Mouse (Mus musculus): ENCODE measurements around the gene Amigo3. TPM values are rescaled to one million over a fixed set of nuclear protein-coding genes. Genes with fewer than 3 reads are reported as not detected.
A peak's percentile ranks its signal among the peaks of the same experiment; 100 is the strongest.

Gene Amigo3
- polyA plus RNA-seq, 1 experiment = 0.79 TPM

- H3K27ac ChIP-seq (ENCODE audit: insufficient read depth, low read depth, low read length) = no peak overlapping the region
- peaks cover 6% of the 10 kb centered on the region for H3K4me1 ChIP-seq (ENCODE audit: control insufficient read depth, insufficient read depth, low read length)
- no peak for TF ChIP-seq POLR2A (IDR thresholded peaks at IDR 0.05; ENCODE audit: borderline replicate concordance, low read depth, low read length)
- no peak for TF ChIP-seq CTCF (IDR thresholded peaks at IDR 0.05; ENCODE audit: low read depth, low read length)
- H3K4me3 ChIP-seq (ENCODE audit: insufficient read depth, low read length) = peak overlapping the region; percentile 84
These were observed 42.0 kb downstream of the Amigo3 start for GRCm38 (mm10) chr9:108094998-108095411.

- Histone ChIP-seq H3K27ac (ENCODE audit: insufficient read depth, low read depth, low read length) (no peak overlapping the region), H3K4me3 (ENCODE audit: insufficient read depth, low read length) (peak overlapping the region; percentile 84), H3K4me1 (ENCODE audit: control insufficient read depth, insufficient read depth, low read length) (peaks cover 6% of the 10 kb centered on the region)
- TF ChIP-seq CTCF (IDR thresholded peaks at IDR 0.05; ENCODE audit: low read depth, low read length) = peak; percentile 49; the same call in 1 of the 2 replicates
- no peak for TF ChIP-seq POLR2A (IDR thresholded peaks at IDR 0.05; ENCODE audit: borderline replicate concordance, low read depth, low read length)
These were observed 42.6 kb downstream of the Amigo3 start for GRCm38 (mm10) chr9:108095518-108095917.

GRCm38 (mm10) chr9:108095949-108096712 is 43.2 kb downstream of the Amigo3 start:
- no peak overlapping the region for H3K4me3 ChIP-seq (ENCODE audit: insufficient read depth, low read length)
- H3K27ac ChIP-seq (ENCODE audit: insufficient read depth, low read depth, low read length) = no peak overlapping the region
- H3K4me1 ChIP-seq (ENCODE audit: control insufficient read depth, insufficient read depth, low read length) = peaks cover 6% of the 10 kb centered on the region
- TF ChIP-seq POLR2A (IDR thresholded peaks at IDR 0.05; ENCODE audit: borderline replicate concordance, low read depth, low read length) (no peak), CTCF (IDR thresholded peaks at IDR 0.05; ENCODE audit: low read depth, low read length) (no peak)

- no peak overlapping the region for H3K4me3 ChIP-seq (ENCODE audit: insufficient read depth, low read length)
- peaks cover 5% of the 10 kb centered on the region; the same call in 1 of the 2 replicates for H3K4me1 ChIP-seq (ENCODE audit: control insufficient read depth, insufficient read depth, low read length)
- TF ChIP-seq CTCF (IDR thresholded peaks at IDR 0.05; ENCODE audit: low read depth, low read length) = no peak
- no peak for TF ChIP-seq POLR2A (IDR thresholded peaks at IDR 0.05; ENCODE audit: borderline replicate concordance, low read depth, low read length)
- no peak overlapping the region for H3K27ac ChIP-seq (ENCODE audit: insufficient read depth, low read depth, low read length)
These were observed 46.7 kb downstream of the Amigo3 start for GRCm38 (mm10) chr9:108099619-108100018.

GRCm38 (mm10) chr9:108104766-108105548 is 52.0 kb downstream of the Amigo3 start:
- Histone ChIP-seq H3K4me3 (ENCODE audit: insufficient read depth, low read length) (peak overlapping the region; percentile 53), H3K27ac (ENCODE audit: insufficient read depth, low read depth, low read length) (0 out of 2 replicates have a peak overlapping the region, but pooled peaks have one; percentile 27), H3K4me1 (ENCODE audit: control insufficient read depth, insufficient read depth, low read length) (peaks cover 39% of the 10 kb centered on the region)
- no peak for TF ChIP-seq POLR2A (IDR thresholded peaks at IDR 0.05; ENCODE audit: borderline replicate concordance, low read depth, low read length)
- no peak for TF ChIP-seq CTCF (IDR thresholded peaks at IDR 0.05; ENCODE audit: low read depth, low read length)

Other genes with a start within 250 kb of the Amigo3 start
- gene Rbm6, start 179.9 kb upstream of the Amigo3 start, polyA plus RNA-seq (2012; ENCODE audit: insufficient read depth, insufficient read length, missing spikeins) = 73.5 and 87.0 TPM in 2 replicates
- gene Mon1a, start 165.0 kb upstream of the Amigo3 start, polyA plus RNA-seq (2012; ENCODE audit: insufficient read depth, insufficient read length, missing spikeins) = 11.4 and 15.3 TPM in 2 replicates
- not detected in 2 replicates for gene Mst1r, start 146.3 kb upstream of the Amigo3 start, polyA plus RNA-seq (2012; ENCODE audit: insufficient read depth, insufficient read length, missing spikeins)
- not detected in 2 replicates for gene Actl11, start 124.7 kb upstream of the Amigo3 start, polyA plus RNA-seq (2012; ENCODE audit: insufficient read depth, insufficient read length, missing spikeins)
- not detected in 2 replicates for gene Camkv, start 117.5 kb upstream of the Amigo3 start, polyA plus RNA-seq (2012; ENCODE audit: insufficient read depth, insufficient read length, missing spikeins)
- 5.0 and 6.9 TPM in 2 replicates for gene Traip, start 103.0 kb upstream of the Amigo3 start, polyA plus RNA-seq (2012; ENCODE audit: insufficient read depth, insufficient read length, missing spikeins)
- 157 and 173 TPM in 2 replicates for gene Uba7, start 77.7 kb upstream of the Amigo3 start, polyA plus RNA-seq (2012; ENCODE audit: insufficient read depth, insufficient read length, missing spikeins)
- 1.3 TPM in 2 replicates for gene Gm20661, start 70.1 kb upstream of the Amigo3 start, polyA plus RNA-seq (2012; ENCODE audit: insufficient read depth, insufficient read length, missing spikeins)
- 13.7 and 18.2 TPM in 2 replicates for gene Inka1, start 67.3 kb upstream of the Amigo3 start, polyA plus RNA-seq (2012; ENCODE audit: insufficient read depth, insufficient read length, missing spikeins)
- 5.2 TPM in 1 of 2 replicates, not detected in the other for gene Cdhr4, start 60.7 kb upstream of the Amigo3 start, polyA plus RNA-seq (2012; ENCODE audit: insufficient read depth, insufficient read length, missing spikeins)
- gene Gm20662, start 56.8 kb upstream of the Amigo3 start, polyA plus RNA-seq (2012; ENCODE audit: insufficient read depth, insufficient read length, missing spikeins) = 6.2 TPM in 1 of 2 replicates, not detected in the other
- gene Ip6k1, start 50.7 kb upstream of the Amigo3 start, polyA plus RNA-seq (2012; ENCODE audit: insufficient read depth, insufficient read length, missing spikeins) = 72.6 and 79.8 TPM in 2 replicates
- 6.7 and 7.1 TPM in 2 replicates for gene Gmppb, start 3.9 kb upstream of the Amigo3 start, polyA plus RNA-seq (2012; ENCODE audit: insufficient read depth, insufficient read length, missing spikeins)
- not detected in 2 replicates for gene Mst1, start 27.3 kb downstream of the Amigo3 start, polyA plus RNA-seq (2012; ENCODE audit: insufficient read depth, insufficient read length, missing spikeins)
- 23.5 and 24.9 TPM in 2 replicates for gene Rnf123, start 30.2 kb downstream of the Amigo3 start, polyA plus RNA-seq (2012; ENCODE audit: insufficient read depth, insufficient read length, missing spikeins)
- 52.2 and 52.7 TPM in 2 replicates for gene Apeh, start 41.4 kb downstream of the Amigo3 start, polyA plus RNA-seq (2012; ENCODE audit: insufficient read depth, insufficient read length, missing spikeins)
- gene Bsn, start 137.2 kb downstream of the Amigo3 start, polyA plus RNA-seq (2012; ENCODE audit: insufficient read depth, insufficient read length, missing spikeins) = 2.5 and 3.0 TPM in 2 replicates
- 34.5 and 37.5 TPM in 2 replicates for gene Dag1, start 210.8 kb downstream of the Amigo3 start, polyA plus RNA-seq (2012; ENCODE audit: insufficient read depth, insufficient read length, missing spikeins)
- gene Nicn1, start 237.3 kb downstream of the Amigo3 start, polyA plus RNA-seq (2012; ENCODE audit: insufficient read depth, insufficient read length, missing spikeins) = 13.5 and 15.3 TPM in 2 replicates
- 4.5 and 6.5 TPM in 2 replicates for gene Amt, start 243.7 kb downstream of the Amigo3 start, polyA plus RNA-seq (2012; ENCODE audit: insufficient read depth, insufficient read length, missing spikeins)

All from bone marrow macrophage, adult 2 months (primary cell).